Comparison of ENCODE assay signal across 8 mouse cellular contexts in the genomic region with DNA sequence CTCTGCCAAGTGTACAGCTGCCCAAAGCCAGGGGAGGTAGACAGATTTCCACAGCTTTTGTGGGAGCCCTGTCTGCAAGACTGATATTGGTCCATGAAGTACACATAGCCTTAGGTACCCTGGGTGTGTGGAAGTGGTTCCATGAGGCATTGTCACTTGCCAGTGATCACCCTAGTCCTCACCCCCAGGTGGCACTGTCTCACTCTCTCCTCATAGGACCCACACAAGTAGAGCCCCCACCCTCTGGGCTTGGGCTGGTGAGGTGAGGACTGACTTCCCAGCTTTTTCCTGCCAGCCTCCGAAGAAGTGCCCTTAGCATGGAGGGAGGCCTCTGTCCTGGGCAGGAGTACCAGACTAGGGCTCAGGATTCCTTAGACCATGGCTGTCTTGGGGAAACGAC. TPM values are rescaled to one million over a fixed set of nuclear protein-coding genes. Genes with fewer than 3 reads are reported as not detected.
DNase-seq lines count a peak whose midpoint lies in the region; ATAC-seq lines count a peak whose summit lies in the region.

No protein-coding gene starts in this region.

- ATAC-seq in midbrain, embryonic 11.5 days (ENCODE audit: low FRiP score): 0 out of 2 replicates have a peak, but pooled peaks have one; percentile 40

- DNase-seq in adrenal gland, postnatal 10 days: peak; percentile 52
- DNase-seq in adrenal gland, postnatal 4 days (ENCODE audit: low spot score in 2 of 2): no peak
- peak; percentile 53 to 74 for DNase-seq in right cerebral cortex, postnatal 10 days (ENCODE audit: low spot score in 2 of 2)
- DNase-seq in right cerebral cortex, adult 18-20 months: no peak
- DNase-seq in heart, adult 8-10 months (ENCODE audit: low spot score): peak; percentile 41
- peak; percentile 60 to 80 for DNase-seq in kidney, postnatal 36 days
- no peak for DNase-seq in midbrain, embryonic 11.5 days (ENCODE audit: low spot score, missing footprints)
- DNase-seq in ovary, postnatal 14 days (ENCODE audit: low spot score): no peak

- H3K4me3 ChIP-seq in midbrain, embryonic 11.5 days (ENCODE audit: low read depth, low read length): no peak overlapping the region

- H3K4me1 ChIP-seq in midbrain, embryonic 11.5 days (ENCODE audit: control insufficient read depth, insufficient read depth, low read length): peaks cover 10% of the 10 kb centered on the region

- no peak overlapping the region for H3K4me2 ChIP-seq in midbrain, embryonic 11.5 days

- H3K27me3 ChIP-seq in midbrain, embryonic 11.5 days (ENCODE audit: control insufficient read depth, insufficient read depth, low read length): no peaks in the 10 kb centered on the region

- no peaks in the 10 kb centered on the region for H3K36me3 ChIP-seq in midbrain, embryonic 11.5 days (ENCODE audit: control insufficient read depth, insufficient read depth, low read length)

- H3K9ac ChIP-seq in midbrain, embryonic 11.5 days (ENCODE audit: low read length): no peak overlapping the region

- no peaks in the 10 kb centered on the region for H3K9me3 ChIP-seq in midbrain, embryonic 11.5 days (ENCODE audit: control insufficient read depth, low read length)

- no peak overlapping the region for H3K27ac ChIP-seq in midbrain, embryonic 11.5 days (ENCODE audit: low read depth, low read length)

- 62% methylated on average over 2 of the region's 2 CpGs for WGBS in midbrain, embryonic 11.5 days

RNA-seq across cellular contexts. Expression of gene Dusp7, which starts 19.4 kb away (rescaled TPM):
- 10 to 100 TPM; 21.0 to 26.1 TPM for total RNA-seq in adrenal gland, postnatal 10 days (2021)
- 10 to 100 TPM; 25.0 to 25.8 TPM for total RNA-seq in adrenal gland, postnatal 4 days (2021)
- 10 to 100 TPM; 53.4 to 67.0 (median 62.7) TPM for total RNA-seq in heart, adult 8-10 months (2022)
- 16.1 and 17.0 TPM in 2 replicates for polyA plus RNA-seq in midbrain, embryonic 11.5 days (2014; fragmentation: Nextera tagmentation; extraction: Ambion mirVana)

Comparison
In these comparisons a context has a peak if more than half of its experiments do, and no peak if none do; other contexts are left out.
1. DNase-seq: peak in adrenal gland, postnatal 10 days (single experiment), right cerebral cortex, postnatal 10 days (2 of 2), heart, adult 8-10 months (single experiment) and kidney, postnatal 36 days (2 of 2); none in adrenal gland, postnatal 4 days (0 of 2), right cerebral cortex, adult 18-20 months (single experiment), midbrain, embryonic 11.5 days (single experiment) and ovary, postnatal 14 days (single experiment).